Mouse (Mus musculus) adrenal gland, postnatal 10 days (tissue): ENCODE measurements around the gene Bicra. TPM values are rescaled to one million over a fixed set of nuclear protein-coding genes. Genes with fewer than 3 reads are reported as not detected.

Experiments used
- DNase-seq: peaks from one replicate; pipeline ENCODE4 v3.0.0; 2021; ENCODE audit warnings: mixed read lengths
- total RNA-seq, 2 experiments: library from RNA; stranded (reverse); gene quantifications; 2 replicates each; pipeline ENCODE4 v1.2.3; 2021

Bicra gene
- total RNA-seq, 2 experiments from 2014 or later: 8.5 to 11.0 TPM

- no peak for DNase-seq
These were observed 75.5 kb downstream of the Bicra start for GRCm38 (mm10) chr7:15972247-15972646.

GRCm38 (mm10) chr7:15969674-15970073 lies 78.0 kb downstream of the Bicra start:
- DNase-seq: no peak

- no peak for DNase-seq
These were observed 79.4 kb downstream of the Bicra start for GRCm38 (mm10) chr7:15968322-15968721.

GRCm38 (mm10) chr7:15967312-15967711 lies 80.4 kb downstream of the Bicra start, which contains the start of gene Ehd2:
Gene Ehd2, minus strand, starts transcription at chr7:15967567.
- peak; percentile 92 for DNase-seq

- DNase-seq: no peak
These were observed 81.2 kb downstream of the Bicra start for GRCm38 (mm10) chr7:15966489-15966888.

- no peak for DNase-seq
These were observed 83.7 kb downstream of the Bicra start for GRCm38 (mm10) chr7:15963798-15964652.

- DNase-seq: peak; percentile 95
These were observed 85.1 kb downstream of the Bicra start for GRCm38 (mm10) chr7:15962311-15963288.

- no peak for DNase-seq
These were observed 85.9 kb downstream of the Bicra start for GRCm38 (mm10) chr7:15961798-15962197.

GRCm38 (mm10) chr7:15961239-15961638 lies 86.5 kb downstream of the Bicra start:
- peak; percentile 42 for DNase-seq

GRCm38 (mm10) chr7:15960691-15961090 lies 87.0 kb downstream of the Bicra start:
- DNase-seq: no peak

- DNase-seq: no peak
These were observed 91.6 kb downstream of the Bicra start for GRCm38 (mm10) chr7:15956143-15956542.

GRCm38 (mm10) chr7:15955509-15955908 lies 92.2 kb downstream of the Bicra start:
- no peak for DNase-seq

- peak; percentile 60 for DNase-seq
These were observed 92.7 kb downstream of the Bicra start for GRCm38 (mm10) chr7:15954978-15955443.

GRCm38 (mm10) chr7:15954436-15954835 lies 93.3 kb downstream of the Bicra start:
- DNase-seq: no peak

- no peak for DNase-seq
These were observed 94.2 kb downstream of the Bicra start for GRCm38 (mm10) chr7:15953307-15954074.

GRCm38 (mm10) chr7:15952416-15952815 lies 95.3 kb downstream of the Bicra start:
- no peak for DNase-seq

GRCm38 (mm10) chr7:15950008-15950407 lies 97.7 kb downstream of the Bicra start:
- no peak for DNase-seq

GRCm38 (mm10) chr7:15949216-15949790 lies 98.4 kb downstream of the Bicra start:
- DNase-seq: no peak

- DNase-seq: peak; percentile 93
These were observed 99.3 kb downstream of the Bicra start for GRCm38 (mm10) chr7:15948381-15948941.

GRCm38 (mm10) chr7:15947653-15948260 lies 100.0 kb downstream of the Bicra start:
- no peak for DNase-seq
